Mouse (Mus musculus) limb, embryonic 10.5 days (tissue): Measurements from ENCODE around the gene Ovol1. TPM values are rescaled to one million over a fixed set of nuclear protein-coding genes. Genes with fewer than 3 reads are reported as not detected.
A peak's percentile ranks its signal among the peaks of the same experiment; 100 is the strongest.

Source experiments
- DNase-seq: peaks from one replicate; pipeline ENCODE4 v3.0.0-alpha.2; 2017; ENCODE audit warnings: low spot score
- H3K27ac ChIP-seq: fragments of 300-500 bp; sonication (generic); 2 replicates; pipeline ENCODE4 v1.5.1; 2016; ENCODE audit warnings: mild to moderate bottlenecking
- H3K27me3 ChIP-seq: fragments of 300-500 bp; sonication (generic); 2 replicates; pipeline ENCODE4 v1.6.1; 2016; ENCODE audit warnings: low read depth, mild to moderate bottlenecking; ENCODE audit not compliant: poor library complexity, severe bottlenecking
- H3K36me3 ChIP-seq: fragments of 300-500 bp; sonication (generic); 2 replicates; pipeline ENCODE4 v1.6.1; 2016; ENCODE audit warnings: mild to moderate bottlenecking, moderate library complexity
- H3K4me1 ChIP-seq: fragments of 300-500 bp; sonication (generic); 2 replicates; pipeline ENCODE4 v1.6.1; 2016
- H3K4me3 ChIP-seq: fragments of 300-500 bp; sonication (generic); 2 replicates; pipeline ENCODE4 v1.5.1; 2016; ENCODE audit warnings: mild to moderate bottlenecking, moderate library complexity
- H3K9me3 ChIP-seq: fragments of 300-500 bp; sonication (generic); replicated peaks from 2 replicates; pipeline ENCODE4 v1.6.1; 2016; ENCODE audit warnings: mild to moderate bottlenecking
- WGBS: fragments of 180-500 bp; shearing (Covaris S2); methylation state at CpG from one replicate; pipeline ENCODE4 v1.1.7; 2016; 5-methylcytosine and 5-hydroxymethylcytosine counted together
- polyA plus RNA-seq: library from polyadenylated mRNA; unstranded; fragments of >200 nt; fragmentation: Nextera tagmentation; extraction: Ambion mirVana; gene quantifications from 2 replicates; pipeline ENCODE4 v1.2.1, GENCODE M21; 2016

Ovol1 gene
- polyA plus RNA-seq, 1 experiment from 2014 or later = 0.86 TPM

DNA sequence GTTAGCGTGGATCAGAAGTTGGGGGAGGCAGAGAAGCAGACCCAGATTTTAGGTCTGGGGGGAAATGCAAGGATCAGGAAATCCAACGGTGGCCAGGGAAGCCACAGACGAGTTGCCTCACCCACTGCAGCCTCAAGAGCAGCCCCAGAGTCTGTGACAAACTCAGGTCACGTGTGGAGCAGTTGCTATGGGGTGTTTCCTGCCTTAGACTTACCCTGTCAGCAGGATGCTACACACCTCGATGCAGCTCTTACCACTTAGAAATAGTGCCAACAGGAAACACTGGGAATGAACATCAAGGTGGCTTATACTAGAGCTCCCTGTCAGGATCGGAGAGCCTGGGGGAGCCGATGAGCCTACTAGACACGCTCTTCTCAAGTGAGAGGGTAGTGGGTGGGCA lies 27.9 kb downstream of the Ovol1 start:
- 71% methylated on average over 8 of the region's 8 CpGs for WGBS
- H3K4me1 ChIP-seq = peaks cover 11% of the 10 kb centered on the region
- H3K4me3 ChIP-seq = no peak overlapping the region
- H3K27me3 ChIP-seq = peaks cover 9% of the 10 kb centered on the region
- H3K27ac ChIP-seq = no peak overlapping the region
- H3K9me3 ChIP-seq = no peaks in the 10 kb centered on the region
- no peaks in the 10 kb centered on the region for H3K36me3 ChIP-seq
- no peak for DNase-seq

DNA sequence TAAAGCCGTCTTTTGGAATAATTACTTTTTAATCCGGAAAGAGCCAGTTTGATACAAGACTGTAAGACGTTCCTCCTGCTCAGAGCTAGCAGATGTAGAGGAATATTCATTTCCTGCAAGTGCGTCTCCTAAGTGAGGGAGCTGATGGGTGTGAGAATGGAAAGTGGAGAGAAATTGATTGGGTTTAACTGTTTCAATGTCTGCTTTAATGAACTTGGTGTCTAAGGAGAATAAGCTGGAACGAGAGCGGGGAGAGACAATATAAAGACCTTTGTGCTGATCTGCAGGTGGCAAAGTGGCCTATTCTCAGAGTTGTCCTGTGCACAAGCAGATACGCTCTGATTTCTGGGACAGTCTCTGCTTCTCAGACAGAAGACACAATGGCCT lies 30.3 kb downstream of the Ovol1 start:
- Histone ChIP-seq H3K4me1 (peaks cover 11% of the 10 kb centered on the region), H3K36me3 (no peaks in the 10 kb centered on the region), H3K4me3 (no peak overlapping the region), H3K9me3 (no peaks in the 10 kb centered on the region), H3K27me3 (peaks cover 9% of the 10 kb centered on the region), H3K27ac (no peak overlapping the region)
- 80% methylated on average over 7 of the region's 7 CpGs for WGBS
- DNase-seq = no peak

DNA sequence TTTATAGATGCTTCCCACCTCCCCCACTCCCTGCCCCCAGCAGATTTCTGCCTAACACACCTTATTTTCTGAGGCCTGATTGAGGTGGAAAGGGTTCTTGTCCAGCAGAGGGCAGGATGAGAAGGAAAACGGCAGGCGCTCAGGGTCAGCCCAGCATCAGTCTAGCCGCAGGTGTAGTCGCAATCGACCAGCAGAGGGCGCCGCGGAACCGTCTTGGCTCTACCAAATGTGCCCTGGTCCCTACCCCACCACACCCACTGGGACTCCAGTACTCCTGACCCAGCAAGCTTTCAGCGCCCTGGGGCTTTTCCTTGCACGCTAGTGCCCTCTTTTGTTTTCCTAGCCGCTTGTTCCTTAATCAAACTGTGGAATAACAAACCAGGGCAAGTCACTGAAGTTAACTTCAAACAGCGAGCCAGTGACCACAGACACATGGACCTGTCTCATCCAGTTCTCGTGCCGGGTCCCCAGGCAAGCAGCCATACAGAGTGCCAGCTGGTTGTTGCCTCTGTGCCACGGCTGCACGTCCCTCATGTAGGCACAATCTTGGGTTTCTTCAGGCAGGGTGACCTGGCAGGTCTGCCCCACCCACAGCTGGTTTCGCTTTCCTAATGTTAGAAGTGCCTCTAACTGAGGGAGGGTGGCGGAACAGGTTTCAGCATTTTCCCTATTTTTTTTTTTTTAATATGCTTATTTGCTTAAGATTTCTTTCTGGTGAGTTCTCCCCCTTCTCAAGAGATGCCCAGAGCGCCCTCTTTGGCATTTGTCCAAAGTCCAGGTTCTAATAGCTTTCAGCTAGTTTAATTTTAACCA lies 30.9 kb downstream of the Ovol1 start:
- 19% methylated on average over 20 of the region's 20 CpGs for WGBS
- DNase-seq = peak; percentile 99
- Histone ChIP-seq H3K27me3 (peaks cover 9% of the 10 kb centered on the region), H3K4me1 (peaks cover 11% of the 10 kb centered on the region), H3K9me3 (no peaks in the 10 kb centered on the region), H3K4me3 (peak overlapping the region; percentile 1; the same call in 1 of the 2 replicates), H3K27ac (no peak overlapping the region), H3K36me3 (no peaks in the 10 kb centered on the region)

DNA sequence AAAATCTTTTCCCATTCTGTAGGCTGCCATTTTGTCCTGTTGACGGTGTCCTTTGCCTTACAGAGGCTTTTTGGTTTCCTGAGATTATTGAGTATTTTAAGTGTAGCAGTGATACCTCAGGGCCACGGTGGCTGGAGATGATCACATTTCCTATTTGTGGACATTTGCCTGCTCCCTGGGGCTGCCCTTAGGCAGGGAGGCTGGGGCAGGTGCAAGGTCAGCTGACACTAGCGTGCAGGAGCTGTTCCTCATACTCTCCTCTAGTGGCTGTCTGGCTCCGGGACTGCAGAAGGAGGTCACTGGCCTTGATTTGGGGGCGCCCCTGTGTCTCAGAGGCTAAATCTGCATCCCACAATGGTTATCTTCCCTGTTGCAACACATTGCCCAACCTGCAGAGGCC lies 35.2 kb downstream of the Ovol1 start:
- WGBS = 73% methylated on average over 5 of the region's 5 CpGs
- no peak for DNase-seq
- no peaks in the 10 kb centered on the region for H3K36me3 ChIP-seq
- H3K4me3 ChIP-seq = no peak overlapping the region
- no peaks in the 10 kb centered on the region for H3K9me3 ChIP-seq
- peaks cover 4% of the 10 kb centered on the region for H3K4me1 ChIP-seq
- no peak overlapping the region for H3K27ac ChIP-seq
- H3K27me3 ChIP-seq = peaks cover 3% of the 10 kb centered on the region; the same call in 1 of the 2 replicates

DNA sequence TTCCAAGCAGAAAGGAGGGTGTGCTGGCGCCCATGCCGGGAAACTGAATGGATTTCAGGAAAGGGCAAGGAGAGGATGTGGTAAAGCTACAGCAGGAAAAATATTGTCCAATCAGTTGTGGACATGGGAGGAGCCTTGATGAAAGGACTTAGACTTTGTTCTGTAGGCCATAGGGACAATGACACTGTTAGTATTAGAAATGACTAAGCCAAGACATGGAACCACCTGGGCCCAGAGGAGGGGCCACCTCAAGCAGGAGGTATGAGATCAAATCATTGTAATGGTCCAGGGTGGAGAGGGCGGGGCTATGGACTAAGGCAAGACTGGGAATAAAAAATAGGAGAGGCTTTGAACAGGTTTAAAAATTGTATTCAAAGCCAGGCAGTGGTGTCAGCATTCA lies 41.7 kb downstream of the Ovol1 start:
- no peak for DNase-seq
- Histone ChIP-seq H3K9me3 (no peaks in the 10 kb centered on the region), H3K4me1 (0 out of 2 replicates have a peak, but pooled peaks cover 2% of the 10 kb centered on the region), H3K36me3 (no peaks in the 10 kb centered on the region), H3K4me3 (no peak overlapping the region), H3K27me3 (no peaks in the 10 kb centered on the region), H3K27ac (no peak overlapping the region)
- WGBS = 86% methylated on average over 3 of the region's 3 CpGs

DNA sequence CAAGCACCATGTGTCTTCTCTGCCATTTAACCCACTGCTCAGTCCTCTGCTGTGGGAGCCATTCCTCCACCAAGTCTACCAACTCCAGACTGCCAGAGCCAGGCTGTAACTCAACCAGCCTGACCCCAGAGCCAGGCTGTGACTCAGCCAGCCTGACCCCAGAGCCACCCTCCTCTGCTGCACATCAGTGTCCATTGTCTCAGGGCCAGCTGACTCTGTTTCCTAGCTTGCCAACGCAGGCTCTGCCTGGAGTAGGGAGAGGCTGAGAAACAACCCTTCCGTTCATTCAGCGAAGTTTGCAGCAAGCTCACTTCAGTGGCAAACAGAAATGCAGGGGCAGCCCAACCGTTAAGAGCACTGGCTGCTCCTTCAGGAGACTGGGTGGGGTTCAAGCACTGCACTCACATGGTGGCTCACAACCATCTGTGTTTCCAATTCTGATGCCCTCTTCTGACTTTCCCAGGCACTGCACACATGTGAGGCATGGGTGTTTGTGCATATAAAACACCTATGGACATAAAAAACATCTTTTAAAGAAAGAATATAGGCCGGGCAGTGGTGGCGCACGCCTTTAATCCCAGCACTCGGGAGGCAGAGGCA lies 43.4 kb downstream of the Ovol1 start:
- WGBS = 81% methylated on average over 8 of the region's 8 CpGs
- no peak for DNase-seq
- H3K27ac ChIP-seq = no peak overlapping the region
- H3K9me3 ChIP-seq = no peaks in the 10 kb centered on the region
- H3K36me3 ChIP-seq = no peaks in the 10 kb centered on the region
- H3K4me1 ChIP-seq = 0 out of 2 replicates have a peak, but pooled peaks cover 2% of the 10 kb centered on the region
- no peak overlapping the region for H3K4me3 ChIP-seq
- no peaks in the 10 kb centered on the region for H3K27me3 ChIP-seq

DNA sequence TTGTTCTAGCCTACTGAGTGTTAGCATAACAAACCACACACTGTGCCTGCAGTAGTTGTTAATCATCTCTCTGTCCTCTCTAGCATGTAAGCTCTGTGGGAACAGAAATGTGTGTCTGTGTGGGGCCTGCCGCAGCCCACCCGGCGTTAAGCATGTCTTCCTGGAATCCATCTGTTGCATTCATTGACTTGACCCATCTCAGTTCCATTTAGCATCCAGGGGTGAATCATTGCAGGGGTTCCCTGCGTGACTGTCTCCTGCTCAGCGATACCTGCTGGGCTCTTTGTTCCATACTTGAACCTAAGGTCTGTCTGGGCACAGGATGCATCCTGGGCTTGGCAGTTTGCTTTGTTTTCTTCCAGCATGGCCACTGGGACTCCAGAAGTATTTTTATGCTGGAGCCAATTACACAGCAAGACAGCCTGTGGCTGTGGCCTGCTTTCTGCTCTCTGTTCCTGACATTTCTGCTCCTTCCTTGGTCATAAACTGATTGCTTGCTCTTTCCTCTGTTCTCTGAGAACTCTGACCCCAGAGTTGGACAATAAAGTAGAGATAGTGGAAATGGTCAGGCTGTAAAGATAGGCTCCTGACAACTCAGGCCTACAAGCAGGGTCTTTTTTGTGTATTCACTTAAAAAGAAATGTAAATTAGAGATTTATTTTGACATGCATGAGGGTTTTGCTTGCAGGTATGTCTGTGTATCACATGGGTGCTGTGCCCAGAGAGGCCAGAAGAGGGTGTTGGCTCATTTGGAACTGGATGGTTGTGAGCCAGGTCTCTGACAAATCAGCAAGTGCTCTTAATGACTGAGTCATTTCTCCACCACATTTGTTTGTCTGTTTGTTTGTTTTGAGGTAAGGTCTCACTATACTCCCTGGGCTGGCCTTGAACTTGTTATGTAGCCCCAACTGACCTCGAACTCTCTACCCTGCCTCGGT lies 44.3 kb downstream of the Ovol1 start:
- Histone ChIP-seq H3K27me3 (no peaks in the 10 kb centered on the region), H3K4me3 (no peak overlapping the region), H3K4me1 (peaks cover 5% of the 10 kb centered on the region), H3K36me3 (no peaks in the 10 kb centered on the region), H3K9me3 (no peaks in the 10 kb centered on the region), H3K27ac (no peak overlapping the region)
- 85% methylated on average over 7 of the region's 7 CpGs for WGBS
- no peak for DNase-seq

DNA sequence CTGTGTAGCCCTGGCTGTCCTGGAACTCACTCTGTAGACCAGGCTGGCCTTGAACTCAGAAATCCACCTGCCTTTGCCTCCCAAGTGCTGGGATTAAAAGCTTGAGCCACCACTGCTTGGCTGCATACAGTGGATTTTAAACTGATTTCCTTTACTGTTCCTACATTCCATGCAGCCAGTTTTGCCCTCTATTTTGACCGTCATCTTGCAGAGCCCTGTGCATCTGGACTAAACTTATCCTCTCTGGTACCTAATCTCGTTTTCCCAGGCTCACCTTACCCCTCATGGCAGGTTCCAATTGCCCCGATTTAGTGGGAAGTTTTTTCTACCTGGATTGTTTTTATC lies 47.5 kb downstream of the Ovol1 start:
- WGBS = 83% methylated on average over 3 of the region's 3 CpGs
- no peak overlapping the region for H3K4me3 ChIP-seq
- H3K27ac ChIP-seq = no peak overlapping the region
- H3K4me1 ChIP-seq = peaks cover 21% of the 10 kb centered on the region
- no peaks in the 10 kb centered on the region for H3K9me3 ChIP-seq
- no peaks in the 10 kb centered on the region for H3K36me3 ChIP-seq
- no peak for DNase-seq
- H3K27me3 ChIP-seq = no peaks in the 10 kb centered on the region

DNA sequence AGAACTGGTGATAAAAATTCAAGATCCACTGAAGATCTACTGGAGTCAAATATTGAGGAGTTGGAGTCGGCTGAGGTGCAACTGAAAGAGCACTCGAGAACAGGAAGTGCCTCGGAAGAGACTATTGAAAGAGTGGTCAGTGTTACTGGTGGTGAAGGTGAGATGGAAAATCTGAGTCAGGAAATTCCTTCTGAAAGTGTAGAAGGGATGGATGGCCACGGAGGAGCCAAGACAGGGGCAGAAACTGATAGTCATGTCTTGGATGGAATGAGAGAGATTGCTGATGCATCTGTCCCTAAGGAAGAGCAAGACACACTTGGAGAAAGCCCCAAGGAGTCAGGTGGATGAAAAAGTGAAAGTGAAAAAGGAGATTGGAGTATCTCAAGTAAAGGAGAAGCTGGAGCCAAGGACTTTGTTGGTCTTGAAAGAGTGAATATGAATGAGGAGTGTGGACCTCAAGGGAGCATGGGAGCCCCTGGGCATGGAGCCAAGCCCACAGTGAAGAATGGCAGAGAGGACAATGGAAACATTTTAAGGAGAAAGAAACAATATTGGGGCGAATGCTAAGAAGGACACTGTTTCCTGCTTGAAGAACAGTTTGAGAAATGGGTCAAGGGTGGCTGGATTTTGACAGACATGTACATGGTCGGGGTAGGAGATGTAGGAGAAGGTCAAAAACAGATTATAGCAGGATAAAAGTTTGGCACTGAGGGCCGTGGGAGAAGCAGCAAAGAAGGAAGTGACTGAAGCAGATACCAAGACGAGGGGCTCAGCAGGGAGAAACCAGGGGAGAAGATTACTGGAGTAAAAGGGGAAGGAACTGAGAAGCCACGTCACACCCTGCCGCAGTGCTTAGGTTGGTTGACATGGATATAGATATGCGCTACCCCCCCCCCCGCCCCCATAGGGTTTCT lies 48.1 kb downstream of the Ovol1 start:
- Histone ChIP-seq H3K4me3 (no peak overlapping the region), H3K9me3 (no peaks in the 10 kb centered on the region), H3K27me3 (no peaks in the 10 kb centered on the region), H3K27ac (no peak overlapping the region), H3K36me3 (no peaks in the 10 kb centered on the region), H3K4me1 (peaks cover 21% of the 10 kb centered on the region)
- DNase-seq = no peak
- 86% methylated on average over 12 of the region's 12 CpGs for WGBS

DNA sequence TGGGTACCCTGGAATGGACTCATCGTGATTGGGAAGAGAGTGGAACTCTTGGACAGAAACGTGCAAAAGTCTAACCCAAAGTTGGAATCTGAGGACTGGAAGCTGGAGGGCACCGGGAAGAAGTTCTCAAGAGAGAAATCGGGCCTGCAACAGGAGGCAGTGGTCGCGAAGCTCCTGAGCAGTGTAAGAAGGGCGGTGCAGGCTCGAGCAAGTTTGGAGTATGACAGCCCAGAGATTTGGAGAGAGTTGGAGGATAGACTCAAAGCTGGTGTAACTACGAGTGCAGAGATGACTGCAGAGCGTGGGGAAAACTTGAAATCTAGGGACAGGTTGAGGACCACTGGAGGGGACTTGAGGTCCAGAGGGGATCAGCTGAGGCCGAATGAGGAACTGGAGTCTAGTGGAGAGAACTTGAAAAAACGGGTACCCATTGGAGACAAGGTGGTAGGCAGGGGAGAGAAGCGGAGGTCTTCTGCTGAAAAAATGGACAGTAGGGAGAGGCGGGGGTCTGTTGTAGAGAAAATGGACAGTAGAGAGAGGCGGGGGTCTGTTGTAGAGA lies 49.3 kb downstream of the Ovol1 start:
- Histone ChIP-seq H3K4me1 (peaks cover 22% of the 10 kb centered on the region), H3K27me3 (no peaks in the 10 kb centered on the region), H3K36me3 (no peaks in the 10 kb centered on the region), H3K27ac (peak overlapping the region; percentile 81), H3K9me3 (no peaks in the 10 kb centered on the region), H3K4me3 (peak overlapping the region; percentile 54)
- 47% methylated on average over 15 of the region's 15 CpGs for WGBS
- no peak for DNase-seq

DNA sequence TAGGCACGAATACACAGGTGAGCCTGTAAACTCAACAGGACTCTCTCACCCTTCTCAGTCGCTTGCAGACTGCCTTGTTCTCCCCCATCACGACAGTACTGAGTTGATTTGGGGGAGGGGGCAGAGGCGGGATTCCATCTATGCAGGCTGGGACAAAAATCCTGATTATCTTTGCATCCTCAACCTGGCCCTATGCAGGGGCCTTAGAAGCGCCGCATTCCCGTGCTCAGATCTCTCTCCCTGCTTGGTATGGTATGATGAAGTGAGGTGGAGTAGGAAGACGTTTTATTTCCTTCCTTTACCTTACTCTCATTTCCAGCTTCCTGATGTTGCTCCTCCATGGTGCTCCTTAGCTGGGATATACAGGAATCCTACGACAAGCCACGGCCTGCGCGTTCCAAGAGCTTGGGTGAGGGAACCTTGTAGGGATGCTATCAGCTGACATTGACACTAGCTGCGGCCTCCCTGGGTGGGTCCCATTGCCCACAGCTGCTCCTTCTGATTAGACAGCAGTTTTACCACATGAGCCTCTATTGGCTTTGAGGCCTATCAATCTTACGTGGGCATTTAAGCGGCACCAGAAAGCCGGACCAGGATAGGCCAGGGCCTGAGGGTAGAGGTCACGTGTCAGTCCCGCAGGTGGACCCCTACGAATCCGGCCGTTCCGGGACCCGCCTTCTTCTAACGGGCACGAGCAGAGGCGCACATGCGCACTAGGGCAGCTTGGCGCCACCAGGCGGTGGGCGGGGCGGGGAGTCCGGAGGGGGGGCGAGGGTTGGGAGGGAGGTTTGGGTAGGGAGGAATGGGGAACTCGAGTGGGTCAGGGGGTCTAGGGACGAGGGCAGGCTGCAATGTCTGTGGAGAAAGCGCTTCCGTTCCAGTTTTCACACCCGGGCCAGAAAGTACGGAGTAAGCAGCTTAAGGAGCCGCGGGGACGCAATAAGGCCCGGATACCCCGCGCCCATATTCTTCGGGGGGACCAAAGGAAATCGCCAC lies 50.1 kb downstream of the Ovol1 start, which contains the start of gene Snx32:
Gene Snx32, minus strand, starts transcription at position 508 of the 996 bp plus-strand sequence.
- DNase-seq = peak; percentile 93
- H3K4me3 ChIP-seq = peak within 1 kb of the TSS; percentile 54
- H3K36me3 ChIP-seq = no peaks in the 10 kb centered on the region
- H3K9me3 ChIP-seq = no peaks in the 10 kb centered on the region
- peaks cover 22% of the 10 kb centered on the region for H3K4me1 ChIP-seq
- H3K27ac ChIP-seq = peak within 1 kb of the TSS; percentile 81
- 2% methylated on average over 47 of the region's 47 CpGs for WGBS
- no peaks in the 10 kb centered on the region for H3K27me3 ChIP-seq
